8 mouse cellular contexts compared by ENCODE assay signal in the genomic region with DNA sequence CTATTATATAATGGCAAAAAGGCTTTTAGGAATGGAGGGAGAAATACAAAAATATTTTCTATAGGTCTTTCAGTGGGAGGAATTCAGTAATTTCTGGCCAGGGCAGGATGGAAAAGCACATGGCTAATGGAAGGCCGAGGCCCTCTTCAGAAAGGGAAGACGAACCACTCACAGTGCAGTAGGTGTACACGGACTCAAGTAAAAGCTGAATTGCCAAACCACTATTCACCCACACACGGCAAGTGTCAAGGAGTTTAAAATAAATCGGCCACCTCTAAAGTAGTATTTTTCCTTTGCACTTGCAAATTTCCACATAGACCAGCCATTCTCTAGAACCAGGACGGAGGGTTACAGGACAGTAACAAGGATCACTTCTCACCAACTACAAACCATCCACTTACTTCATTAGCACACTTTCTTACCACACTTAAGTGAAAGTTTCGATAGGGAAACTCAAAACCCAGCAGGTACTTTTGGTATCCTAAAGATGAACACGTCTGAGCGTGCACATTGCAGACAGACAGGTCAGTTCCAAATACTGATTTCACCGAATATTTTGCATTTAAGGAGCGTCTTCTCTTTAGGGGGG. TPM values are rescaled to one million over a fixed set of nuclear protein-coding genes. Genes with fewer than 3 reads are reported as not detected.
DNase-seq lines count a peak whose midpoint lies in the region; ATAC-seq and TF ChIP-seq lines count a peak whose summit lies in the region.

No protein-coding gene starts in this region.

- H3K4me2 ChIP-seq in lung, embryonic 15.5 days = peak overlapping the region; percentile 80
- peak overlapping the region; percentile 83 for H3K4me2 ChIP-seq in embryonic facial prominence, embryonic 14.5 days (ENCODE audit: low read depth, low read length)
- H3K4me2 ChIP-seq in intestine, postnatal 0 days (replicated peaks; ENCODE audit: low read depth) = peak overlapping the region; percentile 76
- H3K4me2 ChIP-seq in neural tube, embryonic 13.5 days = peak overlapping the region; percentile 90

- TF ChIP-seq CTCF in intestine, postnatal 0 days (IDR thresholded peaks at IDR 0.05; ENCODE audit: low read depth) = no peak

- H3K9ac ChIP-seq in lung, embryonic 15.5 days = peak overlapping the region; percentile 100
- peak overlapping the region; percentile 100 for H3K9ac ChIP-seq in embryonic facial prominence, embryonic 14.5 days (ENCODE audit: low read depth, low read length)
- peak overlapping the region; percentile 100; the same call in 1 of the 2 replicates for H3K9ac ChIP-seq in intestine, postnatal 0 days (ENCODE audit: low read depth, low read length)
- peak overlapping the region; percentile 100 for H3K9ac ChIP-seq in neural tube, embryonic 13.5 days

- H3K36me3 ChIP-seq in lung, embryonic 15.5 days = peaks cover 13% of the 10 kb centered on the region; the same call in 1 of the 2 replicates
- H3K36me3 ChIP-seq in embryonic facial prominence, embryonic 14.5 days (ENCODE audit: control insufficient read depth, insufficient read depth, low read length) = peaks cover 16% of the 10 kb centered on the region
- H3K36me3 ChIP-seq in intestine, postnatal 0 days (ENCODE audit: control insufficient read depth, insufficient read depth) = no peaks in the 10 kb centered on the region; the same call in 1 of the 2 replicates
- peaks cover 16% of the 10 kb centered on the region for H3K36me3 ChIP-seq in neural tube, embryonic 13.5 days

- ATAC-seq in lung, embryonic 15.5 days (ENCODE audit: borderline replicate concordance, extremely low read depth, low FRiP score, low TSS enrichment) = no peak
- ATAC-seq in embryonic facial prominence, embryonic 14.5 days (ENCODE audit: low read depth) = no peak
- no peak for ATAC-seq in intestine, postnatal 0 days
- ATAC-seq in neural tube, embryonic 13.5 days (ENCODE audit: low read depth) = no peak

- H3K4me1 ChIP-seq in lung, embryonic 15.5 days = peaks cover 16% of the 10 kb centered on the region
- 0 out of 2 replicates have a peak, but pooled peaks cover 4% of the 10 kb centered on the region for H3K4me1 ChIP-seq in embryonic facial prominence, embryonic 14.5 days (ENCODE audit: control insufficient read depth, insufficient read depth, low read length)
- H3K4me1 ChIP-seq in intestine, postnatal 0 days (replicated peaks; ENCODE audit: control insufficient read depth, insufficient read depth, low read length) = no peaks in the 10 kb centered on the region
- peaks cover 45% of the 10 kb centered on the region for H3K4me1 ChIP-seq in neural tube, embryonic 13.5 days (replicated peaks)

- 11% methylated on average over 11 of the region's 11 CpGs for WGBS in lung, embryonic 15.5 days
- WGBS in embryonic facial prominence, embryonic 14.5 days = 12% methylated on average over 11 of the region's 11 CpGs
- 9% methylated on average over 11 of the region's 11 CpGs for WGBS in intestine, postnatal 0 days
- 10% methylated on average over 11 of the region's 11 CpGs for WGBS in neural tube, embryonic 13.5 days

- peak overlapping the region; percentile 97 for H3K4me3 ChIP-seq in lung, embryonic 15.5 days
- H3K4me3 ChIP-seq in embryonic facial prominence, embryonic 14.5 days (ENCODE audit: low read depth, low read length) = peak overlapping the region; percentile 87
- H3K4me3 ChIP-seq in intestine, postnatal 0 days (ENCODE audit: low read depth, low read length) = peak overlapping the region; percentile 100
- H3K4me3 ChIP-seq in neural tube, embryonic 13.5 days = peak overlapping the region; percentile 98

- no peaks in the 10 kb centered on the region for H3K27me3 ChIP-seq in lung, embryonic 15.5 days
- no peaks in the 10 kb centered on the region for H3K27me3 ChIP-seq in embryonic facial prominence, embryonic 14.5 days (replicated peaks; ENCODE audit: control insufficient read depth, insufficient read depth, low read length)
- no peaks in the 10 kb centered on the region for H3K27me3 ChIP-seq in intestine, postnatal 0 days (replicated peaks; ENCODE audit: control insufficient read depth, insufficient read depth, low read length)
- H3K27me3 ChIP-seq in neural tube, embryonic 13.5 days = no peaks in the 10 kb centered on the region

- peak overlapping the region; percentile 97 for H3K27ac ChIP-seq in lung, embryonic 15.5 days
- peak overlapping the region; percentile 98 for H3K27ac ChIP-seq in embryonic facial prominence, embryonic 14.5 days (replicated peaks; ENCODE audit: low read depth, low read length)
- peak overlapping the region; percentile 36 for H3K27ac ChIP-seq in intestine, postnatal 0 days (ENCODE audit: low read depth, low read length)
- H3K27ac ChIP-seq in neural tube, embryonic 13.5 days (replicated peaks) = peak overlapping the region; percentile 99

- H3K9me3 ChIP-seq in lung, embryonic 15.5 days = no peaks in the 10 kb centered on the region
- H3K9me3 ChIP-seq in embryonic facial prominence, embryonic 14.5 days (ENCODE audit: control insufficient read depth, low read length) = no peaks in the 10 kb centered on the region
- no peaks in the 10 kb centered on the region for H3K9me3 ChIP-seq in intestine, postnatal 0 days (ENCODE audit: control insufficient read depth)
- no peaks in the 10 kb centered on the region for H3K9me3 ChIP-seq in neural tube, embryonic 13.5 days

- DNase-seq in lung, postnatal 14 days = no peak
- no peak for DNase-seq in embryonic facial prominence, embryonic 14.5 days (ENCODE audit: low spot score)
- no peak for DNase-seq in right cerebral cortex, postnatal 36 days (ENCODE audit: low spot score in 2 of 2)
- no peak for DNase-seq in frontal cortex, postnatal 14 days (ENCODE audit: low spot score in 2 of 2)
- no peak for DNase-seq in c-Kit-positive CD71-positive TER-119-positive erythroid progenitor cells, embryonic 14.5 days (ENCODE audit: low spot score)

RNA-seq across cellular contexts. Expression of gene Tnpo1, which starts 1.2 kb away (rescaled TPM):
- 61.9 and 62.1 TPM in 2 replicates for polyA plus RNA-seq in lung, embryonic 15.5 days (2015; fragmentation: Nextera tagmentation; extraction: Ambion mirVana)
- 40.3 and 42.3 TPM in 2 replicates for polyA plus RNA-seq in embryonic facial prominence, embryonic 14.5 days (2014; fragmentation: Nextera tagmentation; extraction: Ambion mirVana)
- 24.3 and 24.5 TPM in 2 replicates for polyA plus RNA-seq in intestine, postnatal 0 days (2015; fragmentation: Nextera tagmentation; extraction: Ambion mirVana)
- polyA plus RNA-seq in neural tube, embryonic 13.5 days (2015; fragmentation: Nextera tagmentation; extraction: Ambion mirVana) = 51.9 and 63.7 TPM in 2 replicates

RNA-seq across cellular contexts. Expression of gene 1700024P04Rik, which starts 59.4 kb away (rescaled TPM):
- polyA plus RNA-seq in lung, embryonic 15.5 days (2015; fragmentation: Nextera tagmentation; extraction: Ambion mirVana) = not detected in 2 replicates
- not detected in 2 replicates for polyA plus RNA-seq in embryonic facial prominence, embryonic 14.5 days (2014; fragmentation: Nextera tagmentation; extraction: Ambion mirVana)
- polyA plus RNA-seq in intestine, postnatal 0 days (2015; fragmentation: Nextera tagmentation; extraction: Ambion mirVana) = not detected in 2 replicates
- not detected in 2 replicates for polyA plus RNA-seq in neural tube, embryonic 13.5 days (2015; fragmentation: Nextera tagmentation; extraction: Ambion mirVana)

Comparison
In these comparisons a context has a peak if more than half of its experiments do, and no peak if none do; other contexts are left out.
1. H3K27ac ChIP-seq: peak in every context shown above with its lines; median percentile 99 in neural tube, embryonic 13.5 days; 98 in embryonic facial prominence, embryonic 14.5 days; 97 in lung, embryonic 15.5 days; 36 in intestine, postnatal 0 days.